Mouse (Mus musculus) heart, embryonic 16.5 days (tissue): Measurements from ENCODE around the gene A430078G23Rik. TPM values are rescaled to one million over a fixed set of nuclear protein-coding genes. Genes with fewer than 3 reads are reported as not detected.
A peak's percentile ranks its signal among the peaks of the same experiment; 100 is the strongest.
"Not testable (repeated sequence)": the region's sequence is repeated elsewhere in the genome, so short reads cannot be mapped to it uniquely, and the experiment has no call there.

Experiments used
- ATAC-seq: fragments of 200-750 bp; cut with Nextera tagmentation; replicated peaks from 2 replicates; pipeline ENCODE4 v1.8.0; 2017; ENCODE audit warnings: moderate number of reproducible peaks; ENCODE audit not compliant: insufficient read depth, low FRiP score; ENCODE audit errors: extremely low read depth
- H3K27ac ChIP-seq: fragments of 300-500 bp; sonication (generic); 2 replicates; pipeline ENCODE4 v1.5.1; 2014; ENCODE audit warnings: mild to moderate bottlenecking, low read length, control low read depth, moderate library complexity
- H3K27me3 ChIP-seq: fragments of 300-500 bp; sonication (generic); 2 replicates; pipeline ENCODE4 v1.6.1; 2014; ENCODE audit warnings: low read length, mixed read lengths; ENCODE audit not compliant: control insufficient read depth, insufficient read depth
- H3K36me3 ChIP-seq: fragments of 300-500 bp; sonication (generic); 2 replicates; pipeline ENCODE4 v1.6.1; 2014; ENCODE audit not compliant: control insufficient read depth, insufficient read depth
- H3K4me1 ChIP-seq: fragments of 300-500 bp; sonication (generic); 2 replicates; pipeline ENCODE4 v1.6.1; 2014; ENCODE audit warnings: low read length, mixed read lengths; ENCODE audit not compliant: control insufficient read depth, insufficient read depth
- H3K4me2 ChIP-seq: fragments of 300-500 bp; sonication (generic); 2 replicates; pipeline ENCODE4 v1.6.1; 2014; ENCODE audit warnings: low read depth, mild to moderate bottlenecking, control low read depth, low read length
- H3K4me3 ChIP-seq: fragments of 300-500 bp; sonication (generic); 2 replicates; pipeline ENCODE4 v1.5.1; 2014; ENCODE audit warnings: mild to moderate bottlenecking, control low read depth, low read length
- H3K9ac ChIP-seq: fragments of 300-500 bp; sonication (generic); 2 replicates; pipeline ENCODE4 v1.6.1; 2014; ENCODE audit warnings: low read length, control low read depth
- H3K9me3 ChIP-seq: fragments of 300-500 bp; sonication (generic); replicated peaks from 2 replicates; pipeline ENCODE4 v1.6.1; 2016; ENCODE audit warnings: low read length; ENCODE audit not compliant: control insufficient read depth
- WGBS: fragments of 180-500 bp; shearing (Covaris S2); extraction: QIAGEN DNeasy Blood & Tissue Kit; methylation state at CpG from one replicate; pipeline ENCODE4 v1.1.7; 2014; 5-methylcytosine and 5-hydroxymethylcytosine counted together
- polyA plus RNA-seq: library from polyadenylated mRNA; unstranded; fragments of >200 nt; fragmentation: Nextera tagmentation; extraction: Ambion mirVana; gene quantifications from 2 replicates; pipeline ENCODE4 v1.2.1, GENCODE M21; 2015

The A430078G23Rik gene
- 0.84 and 1.6 TPM in 2 replicates for polyA plus RNA-seq

DNA sequence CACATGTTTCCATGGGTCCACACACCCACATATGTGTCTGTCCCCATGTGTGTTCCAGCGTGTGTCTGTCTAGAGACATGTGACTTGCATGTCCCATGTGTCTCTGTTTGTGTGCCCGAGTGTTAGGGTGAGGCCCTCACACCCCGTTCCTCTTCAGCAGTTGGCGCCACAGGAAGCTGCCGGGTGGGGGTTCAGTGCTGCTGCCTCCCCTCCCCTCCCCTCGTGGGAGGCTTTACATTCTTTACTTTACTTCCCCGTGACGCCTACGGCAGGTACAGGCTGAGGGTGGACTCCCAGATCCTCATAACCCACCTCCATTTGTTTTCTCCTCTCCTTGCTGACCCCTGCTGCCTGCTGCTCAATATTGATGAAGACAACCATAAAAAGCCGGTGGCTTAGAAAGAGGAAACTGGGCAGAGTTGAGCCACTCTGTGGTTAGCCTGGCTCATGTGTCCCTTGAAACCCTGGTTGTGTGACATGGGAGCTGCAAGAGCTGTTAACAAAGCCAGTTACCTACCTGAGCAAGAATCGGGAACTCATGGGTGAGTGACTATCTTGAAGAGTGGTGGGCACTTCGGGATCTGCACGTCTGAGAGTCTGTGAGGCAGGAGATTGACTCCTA lies at the start of gene A430078G23Rik:
A430078G23Rik (plus strand) TSS at position 227 of the 622 bp plus-strand sequence.
- H3K4me2 ChIP-seq, result peak within 1 kb of the TSS; percentile 37
- H3K27ac ChIP-seq, result peak within 1 kb of the TSS; percentile 48; the same call in 1 of the 2 replicates
- H3K4me3 ChIP-seq, result peak within 1 kb of the TSS; percentile 30
- no peaks in the 10 kb centered on the region for H3K9me3 ChIP-seq
- no peaks in the 10 kb centered on the region for H3K36me3 ChIP-seq
- H3K27me3 ChIP-seq, result no peaks in the 10 kb centered on the region
- H3K9ac ChIP-seq, result peak within 1 kb of the TSS; percentile 34; the same call in 1 of the 2 replicates
- 67% methylated on average over 13 of the region's 13 CpGs for WGBS
- no peak for ATAC-seq
- peaks cover 3% of the 10 kb centered on the region; the same call in 1 of the 2 replicates for H3K4me1 ChIP-seq

DNA sequence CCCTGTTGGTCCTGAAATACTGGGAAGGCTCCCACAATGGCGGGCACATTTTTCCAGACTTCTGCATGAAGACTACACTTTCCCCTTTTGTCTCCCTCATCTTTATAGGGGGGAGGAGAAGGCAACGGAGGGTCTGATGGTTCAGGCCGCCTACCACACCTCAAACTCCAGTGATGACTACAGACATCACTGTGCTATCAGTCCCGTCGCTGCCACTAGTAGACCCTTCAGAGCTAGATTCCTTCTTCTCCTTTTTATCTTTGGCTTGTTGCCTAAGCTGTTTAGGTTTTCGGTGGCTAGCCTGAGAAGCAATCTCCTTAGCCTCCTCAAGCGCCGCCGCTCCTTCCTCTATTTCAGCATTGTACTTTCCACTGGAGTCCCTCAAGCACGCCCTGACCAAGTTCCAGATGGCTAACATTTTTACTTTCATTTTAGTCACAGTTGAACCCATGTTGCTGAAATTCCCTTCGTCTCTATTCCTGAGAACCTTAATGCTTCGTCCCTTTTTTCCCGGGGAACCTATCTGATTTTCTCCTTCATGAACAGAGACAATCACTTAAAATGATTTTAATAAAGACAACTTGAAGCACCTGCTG lies 44.9 kb upstream of the A430078G23Rik start:
- not testable (repeated sequence) for H3K27ac ChIP-seq, H3K4me3 ChIP-seq, ATAC-seq, H3K9ac ChIP-seq, H3K4me1 ChIP-seq, H3K36me3 ChIP-seq, H3K27me3 ChIP-seq, H3K9me3 ChIP-seq, H3K4me2 ChIP-seq
- 85% methylated on average over 13 of the region's 13 CpGs for WGBS

DNA sequence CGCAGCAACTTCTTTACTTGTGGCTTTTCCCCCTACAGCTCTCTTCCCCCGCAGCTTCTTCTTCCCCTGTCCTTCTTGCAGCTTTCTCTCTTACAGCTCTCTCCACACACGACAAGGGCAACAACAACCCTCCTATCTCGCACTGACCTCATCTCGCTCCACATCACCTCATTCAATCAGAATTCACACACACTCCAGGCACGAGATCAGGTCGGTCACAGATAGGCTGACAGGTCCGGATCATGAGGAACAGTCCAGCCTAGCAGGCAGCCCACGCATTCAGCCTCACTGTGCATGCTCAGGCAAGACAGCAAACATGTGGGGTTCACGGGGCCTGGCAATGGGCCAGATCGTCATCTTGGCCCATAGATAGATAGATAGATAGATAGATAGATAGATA lies 43.6 kb upstream of the A430078G23Rik start:
- 73% methylated on average over 11 of the region's 11 CpGs for WGBS
- no peak overlapping the region for H3K4me2 ChIP-seq
- H3K9me3 ChIP-seq, result peaks cover 2% of the 10 kb centered on the region; the same call in 1 of the 2 replicates
- ATAC-seq, result no peak
- no peaks in the 10 kb centered on the region for H3K36me3 ChIP-seq
- no peaks in the 10 kb centered on the region for H3K27me3 ChIP-seq
- no peak overlapping the region for H3K9ac ChIP-seq
- no peaks in the 10 kb centered on the region for H3K4me1 ChIP-seq
- no peak overlapping the region for H3K27ac ChIP-seq
- no peak overlapping the region for H3K4me3 ChIP-seq

DNA sequence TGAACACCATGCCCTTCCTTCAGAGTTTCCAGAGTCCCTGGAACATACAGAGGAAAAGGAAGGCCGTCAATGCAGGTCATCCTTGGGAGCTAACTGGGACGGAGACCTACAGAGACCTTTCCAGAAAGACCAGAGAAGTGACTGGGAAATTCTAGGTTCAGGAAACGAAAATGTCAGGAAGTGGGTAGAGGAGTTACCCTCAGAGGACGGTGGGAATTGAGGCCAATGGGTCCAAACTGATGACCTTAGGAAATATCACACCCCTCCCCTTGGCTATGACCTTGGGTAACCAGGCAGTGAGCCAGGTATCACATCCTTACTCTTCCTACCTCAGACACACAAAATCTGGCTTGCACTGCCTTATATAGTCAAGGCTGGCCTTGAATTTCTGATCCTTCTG lies 41.7 kb upstream of the A430078G23Rik start:
- Histone ChIP-seq H3K4me3 (no peak overlapping the region), H3K9ac (no peak overlapping the region), H3K4me1 (no peaks in the 10 kb centered on the region), H3K4me2 (no peak overlapping the region), H3K27me3 (no peaks in the 10 kb centered on the region), H3K27ac (no peak overlapping the region), H3K36me3 (no peaks in the 10 kb centered on the region), H3K9me3 (no peaks in the 10 kb centered on the region)
- no peak for ATAC-seq
- 65% methylated on average over 4 of the region's 4 CpGs for WGBS

DNA sequence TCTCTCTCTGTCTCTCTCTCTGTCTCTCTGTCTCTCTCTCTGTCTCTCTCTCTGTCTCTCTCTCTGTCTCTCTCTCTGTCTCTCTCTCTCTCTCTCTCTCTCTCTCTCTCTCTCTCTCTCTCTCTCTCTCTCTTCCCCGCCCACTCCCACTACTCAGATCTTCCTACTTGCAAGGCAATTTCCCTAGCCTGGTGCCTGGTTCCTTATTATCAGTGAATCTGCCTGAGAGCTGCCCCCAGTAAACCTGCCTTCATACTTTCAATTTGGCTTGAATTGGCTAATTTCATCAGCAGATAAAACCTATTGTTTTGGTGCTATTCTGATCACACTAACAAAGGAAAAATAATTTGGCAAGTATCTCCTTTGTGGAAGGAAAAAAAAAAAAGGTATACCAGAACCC lies 39.8 kb upstream of the A430078G23Rik start:
- not testable (repeated sequence) for H3K9ac ChIP-seq, H3K27me3 ChIP-seq, H3K4me2 ChIP-seq, H3K27ac ChIP-seq, H3K4me3 ChIP-seq, ATAC-seq, H3K4me1 ChIP-seq, H3K36me3 ChIP-seq, H3K9me3 ChIP-seq
- 74% methylated on average over 1 of the region's 1 CpGs for WGBS

DNA sequence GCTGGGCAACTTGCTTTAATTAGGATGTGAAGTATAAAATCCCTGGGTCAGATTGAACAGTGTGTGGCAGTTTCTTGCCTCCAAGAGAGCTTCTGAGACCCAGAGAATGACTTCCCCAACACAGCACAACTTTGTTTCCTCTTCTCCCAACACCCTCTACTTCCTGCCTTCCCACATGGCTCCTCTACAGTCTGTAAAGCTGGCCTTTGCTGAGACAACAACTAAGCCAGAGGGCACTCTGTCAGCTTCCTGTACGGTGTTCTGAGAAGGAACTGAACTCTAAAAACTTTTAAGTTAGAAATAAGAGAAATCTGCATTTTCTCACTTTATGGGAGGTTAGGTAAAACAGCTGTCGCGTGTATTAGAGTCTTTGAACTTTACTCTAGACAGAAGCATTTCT lies 39.4 kb upstream of the A430078G23Rik start:
- Histone ChIP-seq H3K4me3 (no peak overlapping the region), H3K27me3 (no peaks in the 10 kb centered on the region), H3K4me1 (no peaks in the 10 kb centered on the region), H3K9me3 (no peaks in the 10 kb centered on the region), H3K27ac (no peak overlapping the region), H3K36me3 (no peaks in the 10 kb centered on the region), H3K4me2 (no peak overlapping the region), H3K9ac (no peak overlapping the region)
- no peak for ATAC-seq
- 52% methylated on average over 3 of the region's 3 CpGs for WGBS

DNA sequence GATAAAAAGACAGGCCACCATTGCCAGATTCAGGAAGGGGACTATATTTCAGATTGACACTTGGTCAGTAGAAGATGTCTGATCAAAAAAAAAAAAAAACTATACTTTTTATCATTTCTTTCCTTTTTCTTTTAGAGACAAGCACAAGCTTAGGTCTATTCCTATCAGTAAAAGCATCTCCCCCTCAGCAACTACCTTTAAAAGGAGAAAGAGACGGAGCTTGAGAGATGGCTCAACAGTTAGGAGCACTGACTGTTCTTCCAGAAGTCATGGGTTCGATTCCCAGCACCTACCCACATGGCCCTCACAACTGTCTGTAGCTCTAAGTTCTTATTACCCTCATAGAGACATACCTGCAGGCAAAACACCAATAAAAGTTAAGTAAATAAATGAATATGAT lies 38.9 kb upstream of the A430078G23Rik start:
- WGBS, result 59% methylated on average over 2 of the region's 2 CpGs
- Histone ChIP-seq H3K36me3 (no peaks in the 10 kb centered on the region), H3K27me3 (no peaks in the 10 kb centered on the region), H3K9ac (no peak overlapping the region), H3K4me1 (no peaks in the 10 kb centered on the region), H3K9me3 (no peaks in the 10 kb centered on the region), H3K4me2 (no peak overlapping the region), H3K27ac (no peak overlapping the region), H3K4me3 (no peak overlapping the region)
- no peak for ATAC-seq

DNA sequence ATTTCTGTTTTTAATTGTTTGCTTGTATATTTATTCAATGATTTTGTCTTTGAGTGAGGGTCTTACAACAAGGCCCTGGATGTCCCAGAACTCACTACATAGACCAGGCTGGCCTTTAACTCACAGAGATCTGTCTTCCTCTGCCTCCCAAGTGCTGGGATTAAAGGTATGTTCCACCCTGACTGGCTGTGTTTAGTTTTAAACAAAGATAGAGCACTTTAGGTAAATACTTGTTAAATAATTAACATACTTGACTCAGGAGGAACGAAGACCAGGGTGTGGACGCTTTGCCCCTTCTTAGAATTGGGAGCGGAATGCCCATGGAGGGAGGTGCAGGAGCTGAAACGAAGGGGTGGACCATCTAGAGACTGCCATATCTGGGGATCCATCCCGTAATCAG lies 36.6 kb upstream of the A430078G23Rik start:
- Histone ChIP-seq H3K36me3 (no peaks in the 10 kb centered on the region), H3K27ac (no peak overlapping the region), H3K9me3 (no peaks in the 10 kb centered on the region), H3K4me1 (no peaks in the 10 kb centered on the region), H3K9ac (no peak overlapping the region), H3K27me3 (no peaks in the 10 kb centered on the region), H3K4me3 (no peak overlapping the region), H3K4me2 (no peak overlapping the region)
- no peak for ATAC-seq
- 89% methylated on average over 5 of the region's 5 CpGs for WGBS

DNA sequence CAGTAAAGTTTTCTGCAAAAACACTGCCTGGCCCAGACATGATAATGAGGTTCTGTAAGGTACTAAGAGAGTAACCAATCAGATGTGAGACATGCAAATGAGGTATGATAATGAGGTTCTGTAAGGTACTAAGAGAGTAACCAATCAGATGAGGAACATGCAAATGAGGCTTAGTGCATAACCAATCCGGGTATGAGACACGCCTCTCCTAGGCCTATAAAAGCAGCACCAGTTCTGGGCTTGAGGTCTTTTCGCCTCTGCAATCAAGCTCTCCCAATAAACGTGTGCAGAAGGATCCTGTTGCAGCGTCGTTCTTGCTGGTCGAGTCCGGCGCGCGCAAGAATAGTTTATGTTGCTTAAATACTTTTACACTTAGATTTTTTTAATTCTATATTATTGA lies 33.9 kb upstream of the A430078G23Rik start:
- H3K27ac ChIP-seq, H3K4me3 ChIP-seq, H3K9ac ChIP-seq, ATAC-seq, H3K27me3 ChIP-seq, H3K9me3 ChIP-seq, H3K36me3 ChIP-seq, H3K4me2 ChIP-seq, H3K4me1 ChIP-seq: not testable (repeated sequence)
- WGBS, result 96% methylated on average over 8 of the region's 11 CpGs
